Mouse (Mus musculus) c-Kit-negative CD71-positive TER-119-positive erythroid progenitor cells, embryonic 14.5 days (primary cell): Measurements from ENCODE around the gene Cyp4f37.

ENCODE experiments used
- DNase-seq: peaks from one replicate; pipeline ENCODE4 v3.0.0-alpha.2; 2013; ENCODE audit warnings: low read depth, low spot score

Cyp4f37 gene

DNA sequence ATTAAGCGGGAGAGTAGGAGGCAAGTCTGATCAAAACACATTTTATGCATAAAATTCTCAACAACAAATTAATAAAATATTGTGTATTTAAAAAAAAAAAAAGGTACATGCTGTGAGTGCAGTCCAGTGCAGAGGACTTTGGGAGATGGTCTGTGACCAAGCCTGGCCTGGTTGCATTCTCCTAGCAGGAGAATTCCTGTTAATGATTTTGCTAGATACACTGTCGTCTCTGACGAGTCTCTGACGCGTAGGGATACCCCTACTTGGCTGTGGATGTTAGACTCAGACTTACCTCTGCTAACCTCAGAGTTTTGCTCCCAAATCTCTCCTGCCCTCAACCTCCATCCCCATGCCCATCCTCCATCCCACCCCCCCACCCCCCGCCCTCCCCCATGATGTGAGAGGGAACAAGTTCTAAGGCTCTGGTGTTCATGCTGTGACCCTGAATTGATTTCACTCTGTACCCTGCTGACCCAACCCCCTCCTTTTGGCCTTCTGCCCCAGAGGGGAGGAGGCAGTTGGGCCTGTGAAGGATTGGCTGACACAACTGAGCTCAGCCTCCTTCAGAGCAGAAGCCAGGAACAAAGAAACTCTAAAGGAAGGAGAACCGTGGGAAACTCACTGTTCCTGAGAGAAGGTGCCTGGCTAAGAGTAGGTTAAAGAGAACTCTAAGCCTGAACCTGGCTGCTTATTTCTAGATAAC is 64.1 kb downstream of the Cyp4f37 start, which contains the start of gene Cyp4f15:
Cyp4f15 (plus strand) TSS at position 580 of the 703 bp plus-strand sequence.
- DNase-seq, result no peak
